Comparison of ENCODE assay signal across 22 mouse cellular contexts in the genomic region with DNA sequence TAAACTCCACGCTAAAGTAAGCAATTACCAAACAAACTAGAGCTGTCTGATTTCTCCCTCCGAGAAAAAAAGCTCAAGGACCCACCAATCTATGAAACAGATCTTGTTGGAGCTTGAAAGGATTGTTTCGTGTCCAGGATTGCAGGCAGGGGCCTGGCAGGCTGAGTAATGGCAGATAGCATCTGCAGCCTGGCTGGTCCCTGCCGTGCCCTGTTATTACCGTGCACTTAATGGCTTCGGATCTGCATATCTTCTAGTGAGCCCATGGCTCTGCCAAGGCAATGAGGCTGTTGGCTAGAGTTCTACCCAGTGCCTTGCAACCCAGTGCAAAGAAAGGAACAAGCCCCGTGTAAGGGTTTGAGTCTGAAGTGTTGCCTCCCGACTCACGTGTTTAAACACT. TPM values are rescaled to one million over a fixed set of nuclear protein-coding genes. Genes with fewer than 3 reads are reported as not detected.
DNase-seq lines count a peak whose midpoint lies in the region; ATAC-seq lines count a peak whose summit lies in the region.
"Had no signal": no experiment of that assay in that cellular context is flagged by ENCODE, and none has a peak within 500 bp of the region (broad histone marks: within the 10 kb centered on the region; RNA-seq: fewer than 3 reads in every experiment).

No protein-coding gene starts in this region.

- ATAC-seq in kidney, embryonic 16.5 days (ENCODE audit: low FRiP score, low TSS enrichment): peak; percentile 59; the same call in 1 of the 2 replicates
- ATAC-seq: forebrain, embryonic 15.5 days had no signal

- H3K9me3 ChIP-seq in kidney, embryonic 16.5 days (ENCODE audit: low read length): no peaks in the 10 kb centered on the region
- H3K9me3 ChIP-seq: forebrain, embryonic 15.5 days; G1E; hindbrain, embryonic 12.5 days; hindbrain, embryonic 15.5 days had no signal

- DNase-seq in kidney, adult 11 months: peak; percentile 17
- DNase-seq in kidney, postnatal 25 days: no peak
- DNase-seq in kidney, postnatal 4 days: no peak
- DNase-seq in urinary bladder, postnatal 36 days (ENCODE audit: low spot score in 2 of 2): peak; percentile 32 to 59
- no peak for DNase-seq in urinary bladder, postnatal 25 days (ENCODE audit: low spot score)
- no peak for DNase-seq in spleen, postnatal 36 days (ENCODE audit: low spot score in 2 of 2)
- DNase-seq: adrenal gland, adult 8-10 months; adrenal gland, postnatal 25 days; B cell, adult 2 months; cerebellum, adult 18-20 months; cerebellum, adult 9-10 months; cerebellum, postnatal 14 days; gastrocnemius, postnatal 10 days; gastrocnemius, postnatal 36 days; heart, adult 11 months had no signal

- no peaks in the 10 kb centered on the region for H3K36me3 ChIP-seq in kidney, embryonic 16.5 days (ENCODE audit: insufficient read depth, low read length)
- H3K36me3 ChIP-seq: forebrain, embryonic 15.5 days; G1E; hindbrain, embryonic 12.5 days; hindbrain, embryonic 15.5 days had no signal

- no peak overlapping the region for H3K4me3 ChIP-seq in kidney, embryonic 16.5 days (ENCODE audit: low read length)
- H3K4me3 ChIP-seq: forebrain, embryonic 15.5 days; hindbrain, embryonic 12.5 days; hindbrain, embryonic 15.5 days had no signal

- no peak overlapping the region for H3K9ac ChIP-seq in kidney, embryonic 16.5 days (replicated peaks; ENCODE audit: low read length)
- H3K9ac ChIP-seq: forebrain, embryonic 15.5 days; hindbrain, embryonic 12.5 days; hindbrain, embryonic 15.5 days had no signal

- H3K4me1 ChIP-seq in kidney, embryonic 16.5 days (ENCODE audit: insufficient read depth, low read length): no peaks in the 10 kb centered on the region
- H3K4me1 ChIP-seq: forebrain, embryonic 15.5 days; hindbrain, embryonic 12.5 days; hindbrain, embryonic 15.5 days had no signal

- WGBS in kidney, embryonic 16.5 days: 76% methylated on average over 9 of the region's 9 CpGs

- H3K27me3 ChIP-seq in kidney, embryonic 16.5 days (ENCODE audit: insufficient read depth, low read length): no peaks in the 10 kb centered on the region
- H3K27me3 ChIP-seq: CH12.LX; forebrain, embryonic 15.5 days; hindbrain, embryonic 12.5 days; hindbrain, embryonic 15.5 days had no signal

- no peak overlapping the region for H3K27ac ChIP-seq in kidney, embryonic 16.5 days (ENCODE audit: low read length)
- H3K27ac ChIP-seq: forebrain, embryonic 15.5 days; hindbrain, embryonic 12.5 days; hindbrain, embryonic 15.5 days had no signal

- H3K4me2 ChIP-seq in kidney, embryonic 16.5 days (replicated peaks; ENCODE audit: low read depth, low read length): no peak overlapping the region
- H3K4me2 ChIP-seq: forebrain, embryonic 15.5 days; heart, embryonic 11.5 days; hindbrain, embryonic 12.5 days; hindbrain, embryonic 15.5 days had no signal

RNA-seq across cellular contexts. Expression of a gene that starts 25.5 kb away (rescaled TPM):
- 2.6 and 2.7 TPM in 2 replicates for polyA plus RNA-seq in kidney, embryonic 16.5 days (2015; fragmentation: Nextera tagmentation; extraction: Ambion mirVana)

RNA-seq across cellular contexts. Expression of a gene that starts 30.0 kb away (rescaled TPM):
- polyA plus RNA-seq in kidney, embryonic 16.5 days (2015; fragmentation: Nextera tagmentation; extraction: Ambion mirVana): 24.8 and 26.5 TPM in 2 replicates

Comparison
In these comparisons a context has a peak if more than half of its experiments do, and no peak if none do; other contexts are left out.
1. DNase-seq: peak in kidney, adult 11 months (single experiment) and urinary bladder, postnatal 36 days (2 of 2); none in kidney, postnatal 25 days (0 of 2), kidney, postnatal 4 days (0 of 2), urinary bladder, postnatal 25 days (single experiment) and spleen, postnatal 36 days (0 of 2).